Mouse (Mus musculus): ENCODE measurements around the gene Fam221a.

- TF ChIP-seq TAL1 (conservative IDR thresholded peaks at IDR 0.05; ENCODE audit: low read depth, low read length), result no peak
- TF ChIP-seq CTCF (IDR thresholded peaks at IDR 0.05; ENCODE audit: low read depth, low read length), result no peak
These were observed 23.6 kb upstream of the Fam221a start for GRCm38 (mm10) chr6:49343737-49344469.
